Mouse (Mus musculus) CH12.LX (cell line): ENCODE results near the gene Rprd1b.

Experiments used
- BHLHE40 ChIP-seq: IDR thresholded peaks from 2 replicates; pipeline ENCODE4 v1.6.1; 2011; ENCODE audit warnings: mild to moderate bottlenecking, low read depth, low read length, improper control_type of control experiment
- ELF1 ChIP-seq: IDR thresholded peaks from 2 replicates; pipeline ENCODE4 v1.6.1; 2014; ENCODE audit warnings: low read depth, mild to moderate bottlenecking, inconsistent platforms, low read length, improper control_type of control experiment
- MAFK ChIP-seq: IDR thresholded peaks from 2 replicates; pipeline ENCODE4 v1.6.1; 2011; ENCODE audit warnings: low read length, improper control_type of control experiment; ENCODE audit not compliant: insufficient replicate concordance
- RCOR1 ChIP-seq: conservative IDR thresholded peaks from 2 replicates; pipeline ENCODE4 v1.6.1; 2012; ENCODE audit warnings: low read depth, mild to moderate bottlenecking, inconsistent platforms, low read length, improper control_type of control experiment

- TF ChIP-seq BHLHE40 = no peak
- no peak for TF ChIP-seq MAFK
- TF ChIP-seq RCOR1 = no peak
- TF ChIP-seq ELF1 = no peak
Observed at GRCm38 (mm10) chr2:158079843-158080395, 51.6 kb downstream of the Rprd1b start.
